Mouse (Mus musculus) hindbrain, postnatal 0 days (tissue): ENCODE measurements around the gene Cadm1. TPM values are rescaled to one million over a fixed set of nuclear protein-coding genes. Genes with fewer than 3 reads are reported as not detected.
A peak's percentile ranks its signal among the peaks of the same experiment; 100 is the strongest.

Experiments
- ATAC-seq: fragments of 200-750 bp; cut with Nextera tagmentation; 2 replicates; pipeline ENCODE4 v1.8.0; 2017; ENCODE audit warnings: mild to moderate bottlenecking, moderate TSS enrichment, moderate library complexity
- DNase-seq: peaks from one replicate; pipeline ENCODE4 v3.0.0-alpha.2; 2015; ENCODE audit warnings: low spot score
- H3K27ac ChIP-seq: fragments of 300-500 bp; sonication (generic); 2 replicates; pipeline ENCODE4 v1.5.1; 2014; ENCODE audit warnings: mild to moderate bottlenecking
- H3K27me3 ChIP-seq: fragments of 300-500 bp; sonication (generic); 2 replicates; pipeline ENCODE4 v1.6.1; 2014; ENCODE audit warnings: low read length, mixed read lengths; ENCODE audit not compliant: insufficient read depth
- H3K36me3 ChIP-seq: fragments of 300-500 bp; sonication (generic); 2 replicates; pipeline ENCODE4 v1.6.1; 2014; ENCODE audit warnings: low read length, mixed read lengths; ENCODE audit not compliant: insufficient read depth
- H3K4me1 ChIP-seq: fragments of 300-500 bp; sonication (generic); 2 replicates; pipeline ENCODE4 v1.6.1; 2014; ENCODE audit warnings: antibody characterized with exemption, low read length, mixed read lengths; ENCODE audit not compliant: insufficient read depth
- H3K4me2 ChIP-seq: fragments of 300-500 bp; sonication (generic); 2 replicates; pipeline ENCODE4 v1.6.1; 2014; ENCODE audit warnings: low read depth, mild to moderate bottlenecking, low read length, moderate library complexity, mixed read lengths
- H3K4me3 ChIP-seq: fragments of 300-500 bp; sonication (generic); 2 replicates; pipeline ENCODE4 v1.5.1; 2014; ENCODE audit warnings: low read length
- H3K9ac ChIP-seq: fragments of 300-500 bp; sonication (generic); replicated peaks from 2 replicates; pipeline ENCODE4 v1.6.1; 2014; ENCODE audit warnings: mild to moderate bottlenecking, low read length, moderate library complexity, mixed read lengths
- H3K9me3 ChIP-seq: fragments of 300-500 bp; sonication (generic); 2 replicates; pipeline ENCODE4 v1.6.1; 2016; ENCODE audit warnings: low read length, mixed read lengths
- CTCF ChIP-seq: IDR thresholded peaks from 2 replicates; pipeline ENCODE4 v1.5.1; 2016; ENCODE audit warnings: antibody characterized with exemption, control low read depth, low read depth
- WGBS: fragments of 180-500 bp; shearing (Covaris S2); extraction: QIAGEN DNeasy Blood & Tissue Kit; methylation state at CpG from one replicate; pipeline ENCODE4 v1.1.7; 2014; 5-methylcytosine and 5-hydroxymethylcytosine counted together
- polyA plus RNA-seq: library from polyadenylated mRNA; unstranded; fragments of >200 nt; fragmentation: Nextera tagmentation; extraction: Ambion mirVana; gene quantifications from 2 replicates; pipeline ENCODE4 v1.2.1, GENCODE M21; 2015
- total RNA-seq: library from RNA; depleted of rRNA; stranded (reverse); fragments of >200 nt; gene quantifications from 2 replicates; pipeline ENCODE4 v1.2.3, GENCODE M21; 2014

The Cadm1 gene
- total and polyA plus RNA-seq, 2 experiments from 2014 or later, result 115 to 203 TPM

GRCm38 (mm10) chr9:47603971-47604370, 74.0 kb downstream of the Cadm1 start:
- Histone ChIP-seq H3K9ac (no peak overlapping the region), H3K4me3 (no peak overlapping the region), H3K9me3 (no peaks in the 10 kb centered on the region), H3K4me1 (peaks cover 1% of the 10 kb centered on the region; the same call in 1 of the 2 replicates), H3K27me3 (no peaks in the 10 kb centered on the region), H3K4me2 (no peak overlapping the region), H3K36me3 (no peaks in the 10 kb centered on the region), H3K27ac (no peak overlapping the region)
- no peak for DNase-seq
- TF ChIP-seq CTCF, result no peak
- 73% methylated on average over 4 of the region's 4 CpGs for WGBS
- ATAC-seq, result no peak

- no peak overlapping the region for H3K4me3 ChIP-seq
- H3K4me1 ChIP-seq, result peaks cover 7% of the 10 kb centered on the region; the same call in 1 of the 2 replicates
- no peak overlapping the region for H3K4me2 ChIP-seq
- no peak overlapping the region for H3K9ac ChIP-seq
- no peak overlapping the region for H3K27ac ChIP-seq
- TF ChIP-seq CTCF, result no peak
- ATAC-seq (no peak), DNase-seq (peak; percentile 57)
- H3K27me3 ChIP-seq, result no peaks in the 10 kb centered on the region
- WGBS, result 64% methylated on average over 5 of the region's 5 CpGs
- H3K9me3 ChIP-seq, result no peaks in the 10 kb centered on the region
- no peaks in the 10 kb centered on the region for H3K36me3 ChIP-seq
Measured at GRCm38 (mm10) chr9:47605628-47606027, 75.7 kb downstream of the Cadm1 start.

GRCm38 (mm10) chr9:47608441-47608840, 78.5 kb downstream of the Cadm1 start:
- H3K9ac ChIP-seq, result no peak overlapping the region
- DNase-seq, result no peak
- no peaks in the 10 kb centered on the region for H3K36me3 ChIP-seq
- H3K4me2 ChIP-seq, result no peak overlapping the region
- no peak for ATAC-seq
- no peak overlapping the region for H3K4me3 ChIP-seq
- TF ChIP-seq CTCF, result no peak
- H3K27me3 ChIP-seq, result no peaks in the 10 kb centered on the region
- H3K27ac ChIP-seq, result no peak overlapping the region
- H3K4me1 ChIP-seq, result peaks cover 7% of the 10 kb centered on the region; the same call in 1 of the 2 replicates
- H3K9me3 ChIP-seq, result no peaks in the 10 kb centered on the region
- 84% methylated on average over 7 of the region's 7 CpGs for WGBS

GRCm38 (mm10) chr9:47608921-47609320, 78.9 kb downstream of the Cadm1 start:
- ATAC-seq (peak; percentile 35; the same call in 1 of the 2 replicates), DNase-seq (no peak)
- Histone ChIP-seq H3K27me3 (no peaks in the 10 kb centered on the region), H3K9me3 (no peaks in the 10 kb centered on the region), H3K9ac (no peak overlapping the region), H3K4me2 (no peak overlapping the region), H3K36me3 (no peaks in the 10 kb centered on the region), H3K4me3 (no peak overlapping the region), H3K4me1 (peaks cover 7% of the 10 kb centered on the region; the same call in 1 of the 2 replicates), H3K27ac (0 out of 2 replicates have a peak overlapping the region, but pooled peaks have one; percentile 7)
- 20% methylated on average over 6 of the region's 6 CpGs for WGBS
- no peak for TF ChIP-seq CTCF

DNA sequence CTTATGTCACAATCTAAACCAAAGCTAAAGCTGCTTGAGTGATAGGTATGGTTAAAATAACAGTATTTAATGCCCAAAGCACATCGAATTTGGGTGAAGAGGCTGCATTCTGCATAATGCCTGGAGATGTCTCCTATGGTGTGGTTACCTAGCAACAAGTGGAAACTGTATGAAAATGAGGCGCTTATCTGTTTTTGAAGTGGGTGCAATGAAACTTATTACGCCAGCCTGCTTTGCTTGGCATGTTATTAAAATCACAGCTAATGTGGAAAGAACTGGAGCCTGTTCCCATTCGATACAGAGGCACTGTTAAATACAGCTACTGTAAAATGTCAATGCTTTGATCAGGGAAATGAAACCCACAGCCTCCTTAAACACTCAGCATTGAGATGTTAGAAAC, 79.5 kb downstream of the Cadm1 start:
- Histone ChIP-seq H3K4me1 (peaks cover 7% of the 10 kb centered on the region; the same call in 1 of the 2 replicates), H3K27ac (no peak overlapping the region), H3K4me2 (no peak overlapping the region), H3K27me3 (no peaks in the 10 kb centered on the region), H3K4me3 (no peak overlapping the region), H3K36me3 (no peaks in the 10 kb centered on the region), H3K9ac (no peak overlapping the region), H3K9me3 (no peaks in the 10 kb centered on the region)
- 27% methylated on average over 4 of the region's 4 CpGs for WGBS
- DNase-seq (peak; percentile 50), ATAC-seq (0 out of 2 replicates have a peak, but pooled peaks have one; percentile 47)
- TF ChIP-seq CTCF, result no peak

DNA sequence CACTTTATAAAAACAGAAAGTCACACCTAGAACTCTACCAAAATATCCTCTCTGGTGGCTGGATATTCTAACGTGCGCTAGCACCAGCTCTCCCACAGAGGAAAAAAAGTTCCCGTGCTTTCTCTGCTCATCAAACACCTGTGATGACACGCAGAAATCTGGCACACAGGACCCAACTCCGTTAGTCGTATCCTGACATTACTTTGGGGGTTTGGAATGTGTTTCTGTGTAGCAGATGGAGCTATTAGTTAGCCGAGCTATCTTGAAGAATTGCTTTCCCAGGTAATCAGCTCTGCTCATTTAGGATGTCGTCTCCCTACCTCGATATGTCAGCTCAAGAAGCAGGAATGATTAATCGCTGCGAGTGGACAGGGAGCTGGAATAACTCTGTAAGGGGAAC, 80.3 kb downstream of the Cadm1 start:
- H3K27me3 ChIP-seq, result no peaks in the 10 kb centered on the region
- no peak overlapping the region for H3K4me3 ChIP-seq
- H3K36me3 ChIP-seq, result no peaks in the 10 kb centered on the region
- 53% methylated on average over 11 of the region's 11 CpGs for WGBS
- no peak for TF ChIP-seq CTCF
- ATAC-seq (no peak), DNase-seq (peak; percentile 29)
- no peak overlapping the region for H3K4me2 ChIP-seq
- H3K9ac ChIP-seq, result no peak overlapping the region
- H3K4me1 ChIP-seq, result peaks cover 7% of the 10 kb centered on the region; the same call in 1 of the 2 replicates
- H3K27ac ChIP-seq, result no peak overlapping the region
- no peaks in the 10 kb centered on the region for H3K9me3 ChIP-seq

DNA sequence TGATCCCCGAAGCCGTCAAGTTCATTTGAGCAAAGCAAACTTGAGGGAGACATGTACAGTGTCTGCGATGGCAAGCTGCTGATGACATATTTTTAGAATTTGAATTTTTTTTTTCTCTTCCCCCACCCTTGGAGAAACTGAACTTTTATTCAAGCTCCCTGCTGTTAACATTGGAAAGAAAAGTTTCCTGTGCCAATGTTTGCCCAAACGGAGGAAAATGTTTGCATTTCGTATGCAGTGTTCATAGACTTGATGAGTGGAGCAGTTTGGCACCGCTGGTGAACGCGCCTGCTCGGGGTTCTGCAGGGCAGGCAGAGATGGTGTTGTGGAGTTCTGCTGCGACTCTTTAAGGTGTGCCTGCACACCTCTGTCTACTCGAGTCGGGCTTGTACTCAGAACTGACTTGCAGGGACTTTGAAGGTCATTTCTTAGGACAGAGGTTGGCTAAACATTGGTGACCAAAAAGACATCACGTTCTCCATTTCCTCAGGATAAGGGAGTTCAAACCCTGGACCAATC, 83.0 kb downstream of the Cadm1 start:
- H3K27me3 ChIP-seq, result no peaks in the 10 kb centered on the region
- ATAC-seq (no peak), DNase-seq (no peak)
- no peaks in the 10 kb centered on the region for H3K36me3 ChIP-seq
- 75% methylated on average over 13 of the region's 13 CpGs for WGBS
- peaks cover 10% of the 10 kb centered on the region; the same call in 1 of the 2 replicates for H3K4me1 ChIP-seq
- H3K9me3 ChIP-seq, result no peaks in the 10 kb centered on the region
- no peak overlapping the region for H3K4me3 ChIP-seq
- no peak for TF ChIP-seq CTCF
- H3K4me2 ChIP-seq, result no peak overlapping the region
- no peak overlapping the region for H3K9ac ChIP-seq
- no peak overlapping the region for H3K27ac ChIP-seq
